Comparison of ENCODE assay signal across 8 mouse cellular contexts in the genomic region with DNA sequence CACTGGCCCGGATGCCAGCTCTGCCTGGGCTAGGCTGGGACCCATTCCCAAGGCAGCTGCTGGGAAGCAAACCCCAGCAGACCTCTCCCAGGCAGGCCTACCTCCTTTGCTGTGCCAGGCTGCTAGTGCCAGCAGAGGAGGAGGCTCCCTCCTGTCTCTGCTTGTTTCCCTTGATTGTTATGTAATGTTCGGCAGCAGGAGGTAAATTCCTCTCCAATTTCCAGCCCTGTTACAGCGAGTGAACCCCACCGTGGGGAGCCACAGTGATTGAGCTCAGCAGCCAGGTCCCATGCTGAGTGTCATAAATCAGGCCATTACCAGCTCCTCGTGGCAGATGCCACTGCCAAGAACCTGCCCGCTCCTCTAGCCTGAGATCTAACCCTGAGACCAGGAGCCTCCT.
DNase-seq lines count a peak whose midpoint lies in the region; ATAC-seq lines count a peak whose summit lies in the region.

No protein-coding gene starts in this region.

- H3K27ac ChIP-seq in heart, embryonic 12.5 days (ENCODE audit: poor library complexity, severe bottlenecking) = no peak overlapping the region

- ATAC-seq in heart, embryonic 12.5 days (ENCODE audit: insufficient number of reproducible peaks, low FRiP score) = no peak

- H3K4me3 ChIP-seq in heart, embryonic 12.5 days = no peak overlapping the region

- H3K4me1 ChIP-seq in heart, embryonic 12.5 days (replicated peaks) = no peaks in the 10 kb centered on the region

- no peak overlapping the region for H3K4me2 ChIP-seq in heart, embryonic 12.5 days

- DNase-seq in adrenal gland, postnatal 14 days = peak; percentile 16
- DNase-seq in adrenal gland, adult 18-20 months (ENCODE audit: low spot score in 2 of 2) = no peak
- DNase-seq in right cerebral cortex, adult 2 months (ENCODE audit: low spot score in 2 of 2) = peak; percentile 21 to 40
- DNase-seq in right cerebral cortex, postnatal 14 days = no peak
- DNase-seq in kidney, postnatal 4 days = peak; percentile 25 to 46
- no peak for DNase-seq in spleen, postnatal 14 days (ENCODE audit: low spot score in 2 of 2)
- DNase-seq in thymus, postnatal 4 days = no peak

- 18% methylated on average over 6 of the region's 6 CpGs for WGBS in heart, embryonic 12.5 days

- no peaks in the 10 kb centered on the region for H3K36me3 ChIP-seq in heart, embryonic 12.5 days

- peaks cover 3% of the 10 kb centered on the region; the same call in 1 of the 2 replicates for H3K9me3 ChIP-seq in heart, embryonic 12.5 days (replicated peaks)

- H3K27me3 ChIP-seq in heart, embryonic 12.5 days (replicated peaks) = peaks cover 11% of the 10 kb centered on the region; the same call in 1 of the 2 replicates

- no peak overlapping the region for H3K9ac ChIP-seq in heart, embryonic 12.5 days

Comparison
In these comparisons a context has a peak if more than half of its experiments do, and no peak if none do; other contexts are left out.
1. DNase-seq: peak in adrenal gland, postnatal 14 days (single experiment), right cerebral cortex, adult 2 months (2 of 2) and kidney, postnatal 4 days (2 of 2); none in adrenal gland, adult 18-20 months (0 of 2), right cerebral cortex, postnatal 14 days (single experiment), spleen, postnatal 14 days (0 of 2) and thymus, postnatal 4 days (single experiment).